Mouse (Mus musculus): ENCODE data around the gene Spen. TPM values are rescaled to one million over a fixed set of nuclear protein-coding genes. Genes with fewer than 3 reads are reported as not detected.
A peak's percentile ranks its signal among the peaks of the same experiment; 100 is the strongest.

Gene Spen
- polyA plus RNA-seq, 1 experiment from 2014 or later = 7.5 TPM

- WGBS (ENCODE audit: insufficient replicate concordance) = 42% methylated on average over 7 of the region's 7 CpGs
- H3K4me1 ChIP-seq (ENCODE audit: control insufficient read depth, insufficient read depth, low read length) = peaks cover 3% of the 10 kb centered on the region
- no peak overlapping the region for H3K27ac ChIP-seq (ENCODE audit: low read depth, low read length)
- H3K9ac ChIP-seq (ENCODE audit: low read depth, low read length) = no peak overlapping the region
- no peak for ATAC-seq (replicated peaks; ENCODE audit: insufficient number of reproducible peaks, low FRiP score, low TSS enrichment)
- no peaks in the 10 kb centered on the region for H3K9me3 ChIP-seq (replicated peaks; ENCODE audit: control insufficient read depth, low read length)
- no peak overlapping the region for H3K4me3 ChIP-seq (ENCODE audit: low read depth, low read length)
- H3K4me2 ChIP-seq = no peak overlapping the region
- no peaks in the 10 kb centered on the region for H3K27me3 ChIP-seq (ENCODE audit: control insufficient read depth, insufficient read depth, low read length)
- no peaks in the 10 kb centered on the region for H3K36me3 ChIP-seq (ENCODE audit: control insufficient read depth, insufficient read depth, low read length)
Measured at GRCm38 (mm10) chr4:141541851-141542250, 3.5 kb upstream of the Spen start.

- ATAC-seq (replicated peaks; ENCODE audit: insufficient number of reproducible peaks, low FRiP score, low TSS enrichment) = no peak
- H3K36me3 ChIP-seq (ENCODE audit: control insufficient read depth, insufficient read depth, low read length) = no peaks in the 10 kb centered on the region
- no peaks in the 10 kb centered on the region for H3K9me3 ChIP-seq (replicated peaks; ENCODE audit: control insufficient read depth, low read length)
- 70% methylated on average over 3 of the region's 3 CpGs for WGBS (ENCODE audit: insufficient replicate concordance)
- H3K9ac ChIP-seq (ENCODE audit: low read depth, low read length) = no peak overlapping the region
- no peaks in the 10 kb centered on the region for H3K27me3 ChIP-seq (ENCODE audit: control insufficient read depth, insufficient read depth, low read length)
- no peak overlapping the region for H3K4me2 ChIP-seq
- peaks cover 6% of the 10 kb centered on the region for H3K4me1 ChIP-seq (ENCODE audit: control insufficient read depth, insufficient read depth, low read length)
- H3K4me3 ChIP-seq (ENCODE audit: low read depth, low read length) = no peak overlapping the region
- no peak overlapping the region for H3K27ac ChIP-seq (ENCODE audit: low read depth, low read length)
Measured at GRCm38 (mm10) chr4:141540844-141541243, 2.4 kb upstream of the Spen start.

DNA sequence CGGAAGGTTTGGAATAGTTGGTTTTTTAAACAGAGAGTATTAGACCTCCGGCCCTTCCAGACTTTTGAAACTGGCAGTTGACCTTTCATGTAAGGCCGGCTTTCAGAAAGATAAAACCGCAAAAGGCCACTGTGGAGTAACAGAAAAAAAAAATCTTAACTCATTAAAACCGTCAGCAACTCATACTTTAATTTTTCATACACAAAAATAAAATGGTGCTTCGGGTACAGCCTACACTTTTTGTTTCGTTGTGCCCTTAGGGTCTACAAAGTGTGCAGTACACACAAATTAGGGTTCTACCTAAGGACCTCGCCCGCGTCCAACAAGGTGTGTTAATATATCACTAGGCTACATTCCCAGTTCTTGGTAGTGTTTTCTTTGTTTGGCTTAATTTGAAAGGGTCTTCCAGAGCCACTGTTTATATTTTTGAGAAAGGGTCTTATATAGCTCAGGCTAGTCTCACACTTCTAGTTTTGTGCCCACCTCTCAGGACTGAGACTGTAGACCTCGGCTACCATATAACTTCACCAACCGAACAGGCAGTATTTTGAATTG, 893 bp upstream of the Spen start:
- peak overlapping the region; percentile 83 for H3K4me3 ChIP-seq (ENCODE audit: low read depth, low read length)
- WGBS (ENCODE audit: insufficient replicate concordance) = 44% methylated on average over 12 of the region's 12 CpGs
- peak overlapping the region; percentile 94 for H3K4me2 ChIP-seq
- peak overlapping the region; percentile 98 for H3K27ac ChIP-seq (ENCODE audit: low read depth, low read length)
- peak overlapping the region; percentile 84 for H3K9ac ChIP-seq (ENCODE audit: low read depth, low read length)
- ATAC-seq (replicated peaks; ENCODE audit: insufficient number of reproducible peaks, low FRiP score, low TSS enrichment) = no peak
- no peaks in the 10 kb centered on the region for H3K9me3 ChIP-seq (replicated peaks; ENCODE audit: control insufficient read depth, low read length)
- H3K27me3 ChIP-seq (ENCODE audit: control insufficient read depth, insufficient read depth, low read length) = no peaks in the 10 kb centered on the region
- H3K36me3 ChIP-seq (ENCODE audit: control insufficient read depth, insufficient read depth, low read length) = no peaks in the 10 kb centered on the region
- H3K4me1 ChIP-seq (ENCODE audit: control insufficient read depth, insufficient read depth, low read length) = peaks cover 16% of the 10 kb centered on the region

GRCm38 (mm10) chr4:141537706-141538407, 540 bp downstream of the Spen start:
- H3K9ac ChIP-seq (ENCODE audit: low read depth, low read length) = peak overlapping the region; percentile 88
- H3K4me3 ChIP-seq (ENCODE audit: low read depth, low read length) = peak overlapping the region; percentile 83
- H3K27ac ChIP-seq (ENCODE audit: low read depth, low read length) = peak overlapping the region; percentile 98
- H3K4me1 ChIP-seq (ENCODE audit: control insufficient read depth, insufficient read depth, low read length) = peaks cover 27% of the 10 kb centered on the region
- H3K36me3 ChIP-seq (ENCODE audit: control insufficient read depth, insufficient read depth, low read length) = no peaks in the 10 kb centered on the region
- ATAC-seq (replicated peaks; ENCODE audit: insufficient number of reproducible peaks, low FRiP score, low TSS enrichment) = peak; percentile 23
- peak overlapping the region; percentile 94 for H3K4me2 ChIP-seq
- H3K27me3 ChIP-seq (ENCODE audit: control insufficient read depth, insufficient read depth, low read length) = no peaks in the 10 kb centered on the region
- WGBS (ENCODE audit: insufficient replicate concordance) = under 1% methylated on average over 82 of the region's 101 CpGs
- no peaks in the 10 kb centered on the region for H3K9me3 ChIP-seq (replicated peaks; ENCODE audit: control insufficient read depth, low read length)

DNA sequence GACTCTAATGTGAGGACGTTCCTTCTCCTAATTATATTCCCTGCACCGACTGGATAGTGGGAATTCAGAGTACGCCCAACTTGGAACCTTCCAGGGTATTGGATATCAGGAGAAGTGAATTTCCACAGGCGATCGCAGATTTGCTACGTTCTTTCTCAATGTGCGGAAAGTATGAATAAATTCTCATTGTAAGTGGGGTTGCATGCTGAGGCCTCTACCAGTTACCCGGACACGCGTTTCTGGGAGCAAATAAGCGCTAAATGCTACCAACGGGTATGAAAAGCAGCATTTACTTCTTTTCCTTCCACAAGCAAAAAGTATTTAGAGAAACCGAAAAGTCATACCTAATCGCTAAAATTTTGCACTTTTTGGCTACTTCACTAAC, 1.2 kb downstream of the Spen start:
- Histone ChIP-seq H3K4me2 (peak overlapping the region; percentile 94), H3K4me3 (ENCODE audit: low read depth, low read length) (peak overlapping the region; percentile 83), H3K9me3 (replicated peaks; ENCODE audit: control insufficient read depth, low read length) (no peaks in the 10 kb centered on the region), H3K4me1 (ENCODE audit: control insufficient read depth, insufficient read depth, low read length) (peaks cover 27% of the 10 kb centered on the region), H3K27me3 (ENCODE audit: control insufficient read depth, insufficient read depth, low read length) (no peaks in the 10 kb centered on the region), H3K27ac (ENCODE audit: low read depth, low read length) (peak overlapping the region; percentile 98), H3K9ac (ENCODE audit: low read depth, low read length) (peak overlapping the region; percentile 88), H3K36me3 (ENCODE audit: control insufficient read depth, insufficient read depth, low read length) (no peaks in the 10 kb centered on the region)
- WGBS (ENCODE audit: insufficient replicate concordance) = 0% methylated on average over 14 of the region's 14 CpGs
- ATAC-seq (replicated peaks; ENCODE audit: insufficient number of reproducible peaks, low FRiP score, low TSS enrichment) = no peak

DNA sequence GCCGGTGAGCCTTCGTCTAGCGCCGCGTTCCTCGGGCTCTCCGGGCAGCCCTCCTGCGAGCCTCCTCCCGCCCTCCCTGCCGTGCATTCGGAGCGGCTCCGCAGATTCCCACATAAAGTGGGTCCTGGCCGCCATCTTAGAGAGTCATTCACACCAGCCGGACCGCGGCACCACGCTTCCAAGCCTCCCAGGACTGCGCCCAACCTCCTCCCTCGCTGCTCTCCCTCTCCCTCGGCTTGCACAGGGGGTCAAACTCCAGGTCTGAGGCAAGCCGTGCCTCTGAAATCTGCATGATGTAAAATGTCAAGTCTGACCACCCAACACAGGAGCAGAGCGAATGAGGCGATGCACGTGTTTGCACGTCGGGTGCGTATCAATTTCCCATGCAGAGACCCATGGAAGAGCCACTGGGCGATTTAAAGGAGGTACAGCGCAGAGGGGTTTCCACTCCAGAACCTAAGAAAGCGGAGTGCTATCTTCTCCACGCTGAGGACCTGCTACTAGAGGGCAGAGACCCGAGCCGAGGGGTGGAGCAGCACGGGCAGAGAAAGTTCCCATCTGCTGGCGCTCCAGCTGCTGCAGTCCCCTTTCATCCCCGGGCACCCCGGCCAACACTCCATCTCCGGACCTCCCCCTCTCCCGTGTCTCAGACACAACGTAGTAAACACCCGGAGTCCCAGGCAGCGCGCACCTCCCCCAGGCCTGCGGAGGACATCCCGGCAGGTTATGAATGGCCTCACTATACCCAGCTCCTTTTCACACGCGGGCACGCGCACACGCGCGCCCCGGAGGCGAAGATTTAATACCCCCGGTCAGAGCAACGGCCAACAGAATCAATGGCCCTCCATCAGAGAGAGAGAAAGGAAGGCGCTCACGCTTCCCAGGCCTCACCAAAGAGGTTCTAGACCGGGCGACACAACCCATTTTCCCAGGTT, 1.8 kb downstream of the Spen start:
- peaks cover 27% of the 10 kb centered on the region for H3K4me1 ChIP-seq (ENCODE audit: control insufficient read depth, insufficient read depth, low read length)
- ATAC-seq (replicated peaks; ENCODE audit: insufficient number of reproducible peaks, low FRiP score, low TSS enrichment) = 0 out of 2 replicates have a peak, but pooled peaks have one; percentile 9
- peak overlapping the region; percentile 98 for H3K27ac ChIP-seq (ENCODE audit: low read depth, low read length)
- H3K9ac ChIP-seq (ENCODE audit: low read depth, low read length) = peak overlapping the region; percentile 88
- peak overlapping the region; percentile 94 for H3K4me2 ChIP-seq
- peak overlapping the region; percentile 83 for H3K4me3 ChIP-seq (ENCODE audit: low read depth, low read length)
- WGBS (ENCODE audit: insufficient replicate concordance) = under 1% methylated on average over 61 of the region's 61 CpGs
- no peaks in the 10 kb centered on the region for H3K9me3 ChIP-seq (replicated peaks; ENCODE audit: control insufficient read depth, low read length)
- no peaks in the 10 kb centered on the region for H3K27me3 ChIP-seq (ENCODE audit: control insufficient read depth, insufficient read depth, low read length)
- no peaks in the 10 kb centered on the region for H3K36me3 ChIP-seq (ENCODE audit: control insufficient read depth, insufficient read depth, low read length)

- Histone ChIP-seq H3K9me3 (replicated peaks; ENCODE audit: control insufficient read depth, low read length) (no peaks in the 10 kb centered on the region), H3K4me2 (peak overlapping the region; percentile 94), H3K27ac (ENCODE audit: low read depth, low read length) (peak overlapping the region; percentile 98; the same call in 1 of the 2 replicates), H3K9ac (ENCODE audit: low read depth, low read length) (no peak overlapping the region), H3K36me3 (ENCODE audit: control insufficient read depth, insufficient read depth, low read length) (no peaks in the 10 kb centered on the region), H3K27me3 (ENCODE audit: control insufficient read depth, insufficient read depth, low read length) (no peaks in the 10 kb centered on the region), H3K4me1 (ENCODE audit: control insufficient read depth, insufficient read depth, low read length) (peaks cover 32% of the 10 kb centered on the region), H3K4me3 (ENCODE audit: low read depth, low read length) (peak overlapping the region; percentile 83)
- WGBS (ENCODE audit: insufficient replicate concordance) = 34% methylated on average over 9 of the region's 11 CpGs
- ATAC-seq (replicated peaks; ENCODE audit: insufficient number of reproducible peaks, low FRiP score, low TSS enrichment) = 0 out of 2 replicates have a peak, but pooled peaks have one; percentile 61
Measured at GRCm38 (mm10) chr4:141534947-141535680, 3.3 kb downstream of the Spen start.

GRCm38 (mm10) chr4:141530979-141531378, 7.4 kb downstream of the Spen start:
- no peak for ATAC-seq (replicated peaks; ENCODE audit: insufficient number of reproducible peaks, low FRiP score, low TSS enrichment)

More at GRCm38 (mm10) chr4:141530979-141531378, 7.4 kb downstream of the Spen start:
- Histone ChIP-seq H3K4me1 (ENCODE audit: control insufficient read depth, insufficient read depth, low read length) (peaks cover 40% of the 10 kb centered on the region), H3K9ac (ENCODE audit: low read depth, low read length) (no peak overlapping the region), H3K9me3 (replicated peaks; ENCODE audit: control insufficient read depth, low read length) (no peaks in the 10 kb centered on the region), H3K4me2 (no peak overlapping the region), H3K36me3 (ENCODE audit: control insufficient read depth, insufficient read depth, low read length) (no peaks in the 10 kb centered on the region), H3K27me3 (ENCODE audit: control insufficient read depth, insufficient read depth, low read length) (no peaks in the 10 kb centered on the region), H3K4me3 (ENCODE audit: low read depth, low read length) (no peak overlapping the region; the same call in 1 of the 2 replicates), H3K27ac (ENCODE audit: low read depth, low read length) (no peak overlapping the region)
- 81% methylated on average over 15 of the region's 15 CpGs for WGBS (ENCODE audit: insufficient replicate concordance)

Data from heart, embryonic 11.5 days (tissue).